Mouse (Mus musculus) ovary, postnatal 36 days (tissue): Measurements from ENCODE around the gene Obox6.

Source experiments
- DNase-seq: peaks from one replicate; pipeline ENCODE4 v3.0.0; 2022; ENCODE audit warnings: low spot score, mixed read lengths

Obox6 gene

GRCm38 (mm10) chr7:15839578-15839977 lies at the start of gene Obox6:
Gene Obox6, minus strand, starts transcription at chr7:15839678.
- DNase-seq, result no peak

- no peak for DNase-seq
Observed at GRCm38 (mm10) chr7:15884127-15884526, 44.6 kb upstream of the Obox6 start.

- no peak for DNase-seq
Observed at GRCm38 (mm10) chr7:15882317-15882716, 42.8 kb upstream of the Obox6 start, which contains the start of gene Crxos. Gene Crxos, plus strand, starts transcription at chr7:15882617.

GRCm38 (mm10) chr7:15881831-15882230 lies 42.4 kb upstream of the Obox6 start:
- DNase-seq, result no peak

- DNase-seq, result no peak
Observed at GRCm38 (mm10) chr7:15881388-15881787, 41.9 kb upstream of the Obox6 start.

GRCm38 (mm10) chr7:15879756-15880155 lies 40.3 kb upstream of the Obox6 start, which contains the start of gene Crx:
Gene Crx, minus strand, starts transcription at chr7:15879968.
- DNase-seq, result no peak

- DNase-seq, result no peak
Observed at GRCm38 (mm10) chr7:15864104-15864503, 24.6 kb upstream of the Obox6 start.

GRCm38 (mm10) chr7:15859657-15860056 lies 20.2 kb upstream of the Obox6 start:
- no peak for DNase-seq
